Mouse (Mus musculus) c-Kit-positive CD71-negative TER-119-negative erythroid progenitor cells, embryonic 14.5 days (primary cell): ENCODE data around the gene Tmbim1.

Experiments used
- DNase-seq: peaks from one replicate; pipeline ENCODE4 v3.0.0-alpha.2; 2013; ENCODE audit warnings: low read depth

The Tmbim1 gene

DNA sequence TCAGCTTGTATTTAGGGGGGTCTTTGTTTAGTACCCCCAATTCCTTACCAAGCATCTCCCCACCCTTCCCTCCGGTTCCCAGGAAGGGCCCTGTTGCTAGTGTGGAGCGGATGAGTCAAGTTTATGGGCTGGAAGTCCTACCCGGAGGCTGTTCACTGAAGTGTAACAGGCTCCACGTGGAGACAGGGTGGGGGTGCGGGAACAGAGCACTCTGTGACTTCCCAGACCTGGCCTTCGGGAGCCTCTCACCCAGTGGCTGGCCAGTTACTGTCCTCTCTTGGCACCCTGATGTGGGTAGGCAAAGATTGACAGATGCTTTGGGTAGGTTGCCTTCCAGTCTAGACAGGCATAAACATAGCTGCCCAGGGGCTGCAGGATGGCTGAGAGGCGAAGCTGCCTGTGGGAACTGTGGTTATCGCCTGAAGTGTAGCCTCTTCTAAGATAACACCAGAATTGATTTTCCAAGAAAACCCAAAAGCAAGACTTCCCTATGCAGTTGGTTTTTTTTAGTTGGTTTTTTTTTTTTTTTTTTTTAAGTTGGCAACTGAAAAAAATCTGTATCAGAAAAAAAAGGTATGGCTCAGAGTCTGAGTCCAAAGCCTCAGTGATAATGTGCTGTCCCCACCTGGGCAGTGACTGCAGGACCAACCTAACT lies 27.4 kb downstream of the Tmbim1 start:
- no peak for DNase-seq

- DNase-seq, result no peak
These were observed 28.4 kb downstream of the Tmbim1 start for GRCm38 (mm10) chr1:74277041-74277440.

GRCm38 (mm10) chr1:74275015-74275414 lies 30.4 kb downstream of the Tmbim1 start:
- DNase-seq, result no peak

- DNase-seq, result no peak
These were observed 33.8 kb downstream of the Tmbim1 start for GRCm38 (mm10) chr1:74271659-74272058.

- no peak for DNase-seq
These were observed 36.7 kb downstream of the Tmbim1 start for GRCm38 (mm10) chr1:74268750-74269149.

GRCm38 (mm10) chr1:74262510-74262909 lies 42.9 kb downstream of the Tmbim1 start:
- DNase-seq, result no peak

DNA sequence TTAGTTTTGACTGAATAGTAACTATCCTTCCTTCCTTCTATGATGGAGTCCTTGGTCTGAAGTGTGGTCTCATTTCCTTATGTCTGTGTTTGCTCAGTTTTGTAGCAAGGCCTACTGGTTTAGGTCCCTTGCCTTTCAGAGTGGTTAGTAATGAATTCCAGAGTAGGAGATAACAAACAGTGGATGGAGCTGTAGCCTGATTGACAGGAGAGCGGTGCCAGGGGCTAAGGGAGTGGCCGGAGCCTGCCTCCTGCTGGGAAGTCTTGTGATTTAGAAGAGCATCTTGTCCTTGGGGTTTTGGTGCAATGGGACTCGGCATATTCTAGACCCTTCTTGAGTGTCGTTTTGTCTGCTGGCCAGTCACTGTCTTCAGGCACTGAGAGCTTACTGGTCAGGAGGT lies 48.6 kb downstream of the Tmbim1 start:
- no peak for DNase-seq

DNA sequence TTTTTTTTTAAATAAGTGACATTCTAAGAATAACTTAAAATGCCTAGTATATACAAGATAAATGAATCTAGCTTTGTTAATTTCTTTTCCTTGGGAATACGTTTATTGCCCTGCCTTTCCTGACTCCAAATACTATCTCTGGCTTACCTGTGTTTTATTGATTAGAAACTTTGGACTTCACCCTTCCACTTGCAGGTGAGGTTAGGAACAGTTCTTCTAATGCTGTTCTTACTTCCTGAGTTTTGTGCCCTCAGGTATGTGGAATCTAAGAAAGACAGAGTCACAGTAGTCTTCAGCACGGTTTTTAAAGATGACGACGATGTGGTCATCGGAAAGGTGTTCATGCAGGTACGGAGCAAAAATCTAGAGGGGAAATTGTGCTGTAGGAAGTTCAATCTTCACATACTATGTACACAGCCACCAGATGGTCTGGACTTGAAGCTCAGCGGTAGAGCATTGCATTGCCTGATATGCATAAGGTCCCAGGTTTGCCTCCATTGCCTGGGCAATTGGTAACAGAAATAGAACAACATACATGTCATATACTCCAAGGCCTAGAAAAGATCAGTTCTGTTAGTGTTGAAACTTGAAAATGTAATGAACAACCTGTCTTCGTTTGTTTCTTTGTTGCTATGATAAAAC lies 49.6 kb downstream of the Tmbim1 start:
- DNase-seq, result no peak

DNA sequence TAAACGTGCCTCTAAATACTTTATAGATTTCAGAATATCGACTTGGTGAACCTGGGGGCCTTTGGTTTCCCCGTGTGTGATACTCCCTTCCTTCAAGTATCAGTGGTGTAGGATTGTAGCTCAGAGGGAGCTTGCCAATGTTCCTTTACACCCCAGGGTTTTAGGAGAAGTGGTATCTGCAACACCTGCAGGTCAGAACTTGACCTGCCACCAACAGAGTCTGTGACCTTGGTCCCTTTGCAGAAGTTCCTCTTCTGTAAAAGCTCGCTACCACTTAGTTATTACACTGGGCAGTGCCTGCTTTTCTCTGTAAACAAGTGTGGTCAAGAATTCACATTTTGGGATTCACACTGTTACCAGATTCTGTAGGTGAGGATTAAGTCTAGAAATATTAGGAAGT lies 55.3 kb downstream of the Tmbim1 start:
- no peak for DNase-seq

- DNase-seq, result no peak
These were observed 56.0 kb downstream of the Tmbim1 start for GRCm38 (mm10) chr1:74249331-74249980.

- no peak for DNase-seq
These were observed 56.6 kb downstream of the Tmbim1 start for GRCm38 (mm10) chr1:74248799-74249198.

DNA sequence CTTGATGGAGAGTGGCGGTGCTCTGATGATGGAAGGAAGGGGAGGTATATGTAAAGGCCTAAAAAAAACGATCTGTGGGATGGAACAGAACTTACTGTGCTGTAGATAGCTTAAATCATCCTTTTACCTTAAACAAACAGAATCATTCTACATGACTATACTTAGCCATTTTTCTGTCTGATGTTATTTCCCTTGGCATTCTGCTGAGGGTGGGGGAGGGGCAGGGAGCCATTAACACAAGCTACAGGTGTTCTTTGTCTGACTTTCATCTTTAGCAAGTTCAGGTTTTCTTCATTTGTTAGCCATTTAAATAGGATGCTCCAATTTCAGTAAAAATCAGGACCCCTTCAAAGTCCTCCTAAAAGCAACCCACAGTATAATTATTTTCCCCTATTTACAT lies 59.9 kb downstream of the Tmbim1 start:
- DNase-seq, result no peak

- DNase-seq, result no peak
These were observed 64.6 kb downstream of the Tmbim1 start for GRCm38 (mm10) chr1:74240832-74241231.

- no peak for DNase-seq
These were observed 65.1 kb downstream of the Tmbim1 start for GRCm38 (mm10) chr1:74240311-74240710.

- DNase-seq, result no peak
These were observed 65.8 kb downstream of the Tmbim1 start for GRCm38 (mm10) chr1:74239618-74240017.

DNA sequence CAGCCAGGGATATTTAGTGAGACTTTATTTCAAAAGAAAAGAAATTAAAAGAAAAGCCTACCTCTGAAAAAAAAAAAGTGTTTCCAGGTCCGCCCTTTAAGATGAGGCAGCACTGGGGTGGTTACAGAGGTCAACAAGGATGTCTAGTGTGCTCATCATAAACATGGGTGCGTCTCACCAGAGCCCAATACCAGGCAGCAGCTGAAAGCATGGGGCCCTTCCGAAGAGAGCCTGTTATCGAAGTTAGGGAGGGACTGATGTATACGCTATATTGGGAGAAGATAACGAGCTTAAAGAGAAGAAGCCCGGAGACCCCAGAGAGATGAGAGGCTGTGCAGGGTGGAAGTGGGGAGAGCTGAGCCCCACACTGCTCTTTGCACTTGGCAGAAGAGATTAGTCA lies 66.3 kb downstream of the Tmbim1 start:
- DNase-seq, result no peak
